ENCODE assay signal across 27 mouse cellular contexts in genomic region chr2:26832478-26832877, GRCm38 (mm10). TPM values are rescaled to one million over a fixed set of nuclear protein-coding genes. Genes with fewer than 3 reads are reported as not detected.
"Had no signal": no experiment of that assay in that cellular context is flagged by ENCODE, and none has a peak within 500 bp of the region (broad histone marks: within the 10 kb centered on the region; RNA-seq: fewer than 3 reads in every experiment).

No protein-coding gene starts in this region.

- H3K27ac ChIP-seq: midbrain, embryonic 10.5 days; midbrain, embryonic 12.5 days; neural tube, embryonic 13.5 days; neural tube, embryonic 15.5 days had no signal

- DNase-seq: liver, postnatal 0 days; lung, embryonic 14.5 days; lung, postnatal 10 days; lung, postnatal 4 days; midbrain, embryonic 14.5 days; retina, postnatal 1 day; right cerebral cortex, adult 18-20 months; right cerebral cortex, postnatal 25 days; right cerebral cortex, postnatal 4 days; spleen, adult 18-20 months; thymus, adult 18-20 months; thymus, postnatal 14 days; thymus, postnatal 36 days had no signal

- H3K9ac ChIP-seq: liver, postnatal 0 days; lung, embryonic 14.5 days; midbrain, embryonic 12.5 days; neural tube, embryonic 13.5 days; neural tube, embryonic 15.5 days had no signal

- H3K27me3 ChIP-seq: midbrain, embryonic 12.5 days; neural tube, embryonic 13.5 days; neural tube, embryonic 15.5 days had no signal

- ATAC-seq: liver, postnatal 0 days; midbrain, embryonic 16.5 days had no signal

- H3K4me1 ChIP-seq: midbrain, embryonic 10.5 days; midbrain, embryonic 12.5 days; neural tube, embryonic 13.5 days; neural tube, embryonic 15.5 days had no signal

- H3K36me3 ChIP-seq: midbrain, embryonic 10.5 days; midbrain, embryonic 12.5 days; neural tube, embryonic 13.5 days; neural tube, embryonic 15.5 days had no signal

- H3K4me3 ChIP-seq: midbrain, embryonic 10.5 days; midbrain, embryonic 12.5 days; myocyte; neural tube, embryonic 13.5 days; neural tube, embryonic 15.5 days had no signal

- H3K9me3 ChIP-seq: midbrain, embryonic 12.5 days; neural tube, embryonic 13.5 days; neural tube, embryonic 15.5 days had no signal

- H3K4me2 ChIP-seq: lung, embryonic 14.5 days; midbrain, embryonic 12.5 days; neural tube, embryonic 13.5 days; neural tube, embryonic 15.5 days had no signal

RNA-seq across cellular contexts. Expression of gene Abo, which starts 32.3 kb away (rescaled TPM):
- total RNA-seq: megakaryocyte, adult 5-6 weeks; megakaryocyte-erythroid progenitor cell, adult 5-6 weeks had no signal
- polyA plus RNA-seq: liver, postnatal 0 days; lung, embryonic 14.5 days; lung, embryonic 16.5 days; midbrain, embryonic 10.5 days; midbrain, embryonic 12.5 days; midbrain, embryonic 14.5 days; midbrain, embryonic 16.5 days; myocyte; neural tube, embryonic 11.5 days; neural tube, embryonic 13.5 days; neural tube, embryonic 15.5 days; small intestine, adult 2 months; stomach, embryonic 14.5 days; thymus, postnatal 0 days; urinary bladder, adult 2 months had no signal
